Mouse (Mus musculus) adrenal gland, postnatal 25 days (tissue): ENCODE measurements around the gene Itpr1. TPM values are rescaled to one million over a fixed set of nuclear protein-coding genes. Genes with fewer than 3 reads are reported as not detected.
A peak's percentile ranks its signal among the peaks of the same experiment; 100 is the strongest.

Experiments
- DNase-seq: peaks from one replicate; pipeline ENCODE4 v3.0.0; 2021; ENCODE audit warnings: mixed read lengths
- total RNA-seq: library from RNA; stranded (reverse); gene quantifications from 2 replicates; pipeline ENCODE4 v1.2.3, GENCODE M21; 2021

Itpr1 gene
- total RNA-seq, 1 experiment from 2014 or later, result 168 TPM

DNA sequence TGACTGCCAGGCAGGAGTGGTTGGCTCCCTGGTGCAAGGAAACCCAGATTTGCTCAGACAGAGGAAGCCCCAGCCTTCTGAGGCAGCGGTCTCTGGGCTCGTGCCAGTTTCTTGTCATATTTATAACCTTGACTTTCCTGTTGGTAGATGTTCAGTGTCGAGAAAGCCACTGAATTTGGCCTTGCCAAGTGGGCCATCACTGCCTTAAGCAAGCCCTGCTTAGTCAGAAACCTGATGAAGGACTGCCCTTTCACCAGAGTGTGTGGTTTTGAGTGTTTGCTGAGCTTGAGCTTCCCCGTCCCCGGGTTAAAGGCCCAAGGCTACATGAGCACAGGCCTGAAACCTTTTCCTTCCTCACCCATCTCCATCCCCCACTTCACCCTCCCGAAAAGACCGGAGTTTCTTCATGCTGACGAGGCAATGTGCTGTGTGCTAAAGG is 263.9 kb downstream of the Itpr1 start:
- peak; percentile 87 for DNase-seq

DNA sequence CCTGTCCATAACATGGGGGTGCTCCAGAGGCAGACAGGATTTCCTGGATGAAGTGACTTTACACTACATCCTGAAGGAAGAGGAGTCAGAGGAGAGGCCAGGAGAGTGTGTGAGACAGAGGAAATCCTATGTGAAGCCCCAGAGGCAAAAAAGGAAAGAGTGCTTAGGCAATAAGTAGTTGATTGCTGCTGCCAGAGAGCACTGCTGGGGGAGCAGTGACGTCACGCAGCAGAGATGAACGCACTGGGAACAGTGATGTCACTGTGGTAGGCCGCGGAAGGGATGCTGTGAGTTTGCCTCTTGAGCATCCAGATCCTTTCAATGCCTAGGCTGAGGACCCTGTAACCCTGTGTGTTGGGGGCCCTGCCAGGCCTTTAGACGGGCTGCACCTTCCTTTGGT is 264.7 kb downstream of the Itpr1 start:
- DNase-seq, result no peak

DNA sequence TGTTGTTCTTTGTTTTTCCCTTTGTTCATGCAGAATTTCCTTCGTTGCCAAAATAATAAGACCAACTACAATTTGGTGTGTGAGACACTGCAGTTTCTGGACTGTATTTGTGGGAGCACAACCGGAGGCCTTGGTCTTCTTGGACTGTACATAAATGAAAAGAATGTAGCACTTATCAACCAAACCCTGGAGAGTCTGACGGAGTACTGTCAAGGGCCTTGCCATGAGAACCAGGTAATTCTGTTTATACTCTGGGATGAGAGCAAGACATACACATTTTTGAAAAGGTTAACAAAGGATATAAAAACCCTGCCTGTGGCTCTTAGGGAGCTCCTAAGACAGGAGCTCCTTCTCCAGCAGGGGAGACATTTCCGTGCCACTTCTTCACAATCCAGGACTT is 268.3 kb downstream of the Itpr1 start:
- DNase-seq, result no peak

DNA sequence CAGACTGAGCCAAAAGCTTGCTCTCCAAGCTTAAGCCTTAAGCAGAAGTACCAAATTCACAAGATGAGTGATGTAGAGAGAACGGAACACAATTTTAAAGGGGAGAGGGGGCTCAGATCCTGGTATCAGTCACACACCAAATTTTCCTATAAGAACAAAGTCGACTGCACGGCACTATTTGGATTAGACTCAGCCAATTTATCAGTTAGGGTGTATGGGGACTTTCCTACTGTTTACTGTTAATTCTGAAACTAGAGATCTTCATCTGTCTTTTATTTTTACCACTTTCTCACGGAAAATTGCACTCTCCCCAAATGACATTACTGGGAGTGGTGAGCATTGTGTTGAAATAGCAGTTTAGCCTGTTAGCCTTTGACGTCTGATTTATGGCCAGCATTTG is 269.6 kb downstream of the Itpr1 start:
- DNase-seq, result no peak

DNA sequence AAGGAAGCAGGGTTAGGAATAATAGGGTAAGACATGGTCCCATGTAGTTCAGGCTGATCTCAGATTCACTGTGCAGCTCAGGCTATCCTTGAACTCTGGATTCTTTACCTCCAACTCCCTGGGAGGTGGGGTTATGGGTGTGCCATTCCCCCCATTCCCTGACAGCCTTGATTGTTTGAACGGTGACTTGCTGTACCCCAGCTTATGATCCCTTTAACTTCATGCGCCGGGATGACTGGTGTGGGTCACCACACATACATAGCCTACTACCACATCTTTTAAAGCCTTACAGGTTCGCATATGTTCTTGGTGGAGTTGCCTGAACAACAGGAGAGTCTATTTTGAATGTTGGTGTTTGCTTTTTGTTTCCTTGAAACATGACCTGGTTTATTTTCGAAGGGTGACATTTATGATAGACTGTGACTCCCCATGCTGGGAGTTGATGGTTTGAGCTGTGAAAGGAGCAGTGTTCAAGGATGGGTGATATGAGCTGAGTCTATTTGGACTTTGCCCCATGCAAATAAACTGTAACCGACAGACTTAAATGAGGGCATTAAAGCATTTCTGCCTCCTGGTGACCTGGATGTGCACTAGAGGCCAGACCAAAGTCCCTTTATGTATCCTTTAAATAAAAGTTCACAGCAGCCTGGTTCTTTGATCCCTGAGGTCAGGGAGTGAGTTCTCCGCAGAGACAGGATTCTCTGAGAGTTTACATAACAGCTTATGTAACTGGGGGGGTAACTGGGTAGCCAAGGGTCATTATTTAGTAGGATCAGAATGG is 273.5 kb downstream of the Itpr1 start:
- DNase-seq, result no peak

DNA sequence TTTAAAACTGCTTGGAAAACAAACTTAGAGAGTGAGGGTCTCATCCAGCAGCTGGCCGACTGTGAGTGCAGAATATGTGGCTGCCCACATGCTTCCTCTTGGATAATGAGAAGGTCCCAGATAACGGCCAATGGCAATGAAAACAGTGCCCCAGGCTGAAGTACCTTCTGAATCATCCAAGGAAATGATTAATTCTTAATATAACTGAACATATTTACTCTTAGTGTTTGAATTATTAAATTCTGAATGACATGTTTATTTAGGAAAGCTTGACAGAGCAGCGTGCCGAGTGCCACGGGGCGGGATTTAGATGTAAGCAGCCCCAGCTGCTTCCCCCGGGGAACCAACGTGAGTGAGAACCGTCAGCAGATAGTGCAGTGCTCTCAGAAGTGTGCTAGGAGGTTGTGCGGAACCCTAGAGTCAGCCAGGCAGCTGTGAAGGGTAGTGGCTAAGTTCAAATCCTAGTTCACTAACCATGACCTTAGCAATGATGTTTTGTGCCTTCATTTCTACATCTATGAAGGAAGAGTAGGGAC is 274.5 kb downstream of the Itpr1 start:
- no peak for DNase-seq

DNA sequence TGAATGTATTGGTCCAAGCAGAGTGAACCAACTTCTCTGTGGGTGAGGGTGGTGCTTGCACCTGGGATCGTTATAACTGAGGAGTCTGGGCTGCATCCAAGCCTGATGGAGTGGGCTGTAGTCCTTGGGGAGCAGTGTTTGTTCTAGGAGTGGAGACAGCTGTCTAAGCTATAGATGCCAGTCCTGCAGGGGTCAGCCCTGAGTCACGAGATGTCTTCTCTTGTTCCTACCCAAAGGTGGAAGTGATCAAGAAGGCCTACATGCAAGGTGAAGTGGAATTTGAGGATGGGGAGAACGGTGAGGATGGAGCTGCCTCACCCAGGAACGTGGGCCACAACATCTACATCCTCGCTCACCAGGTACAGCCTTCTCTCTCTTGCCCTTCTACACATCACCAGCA is 275.4 kb downstream of the Itpr1 start:
- DNase-seq, result no peak

DNA sequence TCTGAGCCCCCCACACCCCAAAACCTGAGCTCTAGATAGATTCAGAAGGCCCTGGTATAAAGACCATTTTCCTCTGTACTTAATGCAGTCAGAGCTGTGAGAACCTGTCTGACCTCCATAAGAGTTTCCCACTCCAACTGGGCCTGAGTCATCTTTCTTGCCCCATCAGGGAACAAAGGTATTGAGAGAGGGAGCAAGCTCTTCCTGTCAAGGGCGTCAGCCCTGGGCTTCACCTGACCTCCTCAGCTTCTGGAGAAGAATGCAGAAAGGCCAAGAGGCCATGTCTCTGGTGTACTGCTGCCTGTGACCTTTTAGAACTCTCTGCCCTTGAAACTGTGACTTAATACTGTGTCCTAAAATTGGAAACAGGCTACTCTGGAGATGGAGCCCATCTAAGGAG is 279.1 kb downstream of the Itpr1 start:
- DNase-seq, result no peak

DNA sequence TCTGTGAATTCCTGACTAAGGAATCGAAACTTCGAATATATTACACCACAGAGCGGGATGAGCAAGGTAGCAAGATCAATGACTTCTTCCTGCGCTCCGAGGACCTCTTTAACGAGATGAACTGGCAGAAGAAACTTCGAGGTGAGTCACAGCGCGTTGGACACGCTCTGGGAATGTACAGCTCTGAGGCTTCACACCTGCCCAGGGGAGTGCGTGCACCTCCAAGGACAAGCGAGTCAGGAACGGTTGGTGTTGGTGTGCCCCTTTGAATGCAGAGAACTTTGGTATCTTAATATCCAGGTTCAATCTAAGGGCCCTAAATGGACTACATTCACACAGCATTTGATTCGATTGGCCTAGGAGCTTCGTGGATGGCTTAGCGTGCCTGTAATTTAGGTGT is 280.9 kb downstream of the Itpr1 start:
- DNase-seq, result no peak

DNA sequence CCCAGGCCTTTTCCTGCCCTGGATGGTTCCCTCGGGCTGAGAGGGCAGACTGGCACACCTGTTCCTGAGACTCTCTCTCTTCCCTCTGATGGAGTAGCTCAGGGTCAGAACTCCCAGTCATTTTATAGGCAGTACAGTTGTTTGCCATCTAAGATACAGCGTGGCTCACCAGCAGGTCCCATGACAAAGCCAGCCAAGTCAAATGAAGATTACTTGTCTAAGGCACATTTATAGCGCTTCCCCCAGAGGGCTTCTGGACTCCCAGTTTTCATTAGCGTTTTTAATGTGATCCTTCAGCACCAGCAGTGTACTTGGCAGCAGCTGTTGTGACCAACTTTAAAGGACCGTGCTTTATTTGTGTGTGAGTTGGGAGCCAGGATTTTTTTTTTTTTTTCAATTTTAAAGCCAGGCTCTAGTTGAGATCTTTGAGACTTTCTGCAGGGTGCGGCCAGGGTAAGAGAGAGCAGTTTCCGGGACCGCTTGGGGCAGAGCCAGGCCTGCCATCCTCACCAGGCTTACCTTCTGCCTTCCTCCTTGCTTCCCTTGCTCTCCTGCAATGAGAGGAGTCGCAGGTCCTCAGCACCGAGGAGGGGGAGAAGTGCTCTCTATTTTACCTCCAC is 281.4 kb downstream of the Itpr1 start:
- DNase-seq, result no peak

DNA sequence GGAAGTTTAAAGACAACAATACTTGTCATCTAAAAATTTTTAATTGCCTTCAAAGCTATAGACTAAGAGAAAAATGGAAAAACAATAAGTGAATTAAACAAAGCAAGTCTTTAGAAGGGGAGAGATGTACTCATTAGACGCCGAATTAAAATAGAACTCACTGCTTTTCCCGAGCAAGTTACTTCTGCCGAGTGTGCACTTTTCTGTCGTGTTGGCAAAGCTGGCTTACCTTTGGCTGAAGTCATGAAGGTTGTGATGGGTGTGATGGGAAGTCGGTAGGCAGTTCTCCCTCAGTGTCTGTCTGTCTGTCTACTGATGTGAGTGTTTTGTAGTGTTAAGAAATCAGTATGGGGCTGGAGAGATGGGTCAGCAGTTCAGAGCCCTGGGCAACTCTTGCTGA is 282.1 kb downstream of the Itpr1 start:
- no peak for DNase-seq

DNA sequence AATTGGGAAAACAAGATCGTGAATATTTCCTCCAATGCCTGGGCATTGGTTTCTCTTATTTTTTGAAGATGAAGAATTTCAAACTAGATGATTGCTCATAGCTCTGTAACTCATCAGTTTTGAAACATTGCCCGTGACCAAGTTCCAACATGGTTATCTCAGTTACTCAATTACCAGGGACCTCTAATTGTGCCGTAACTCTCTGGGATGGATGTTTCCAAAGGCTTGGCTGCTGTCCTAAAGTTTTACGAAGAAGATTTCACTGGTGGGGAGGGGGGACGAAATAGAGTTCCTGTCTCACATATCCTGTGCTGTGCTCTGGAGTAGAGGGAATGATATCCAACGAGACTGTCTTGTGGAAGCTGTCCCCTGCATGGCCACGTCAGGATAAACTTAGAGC is 285.2 kb downstream of the Itpr1 start:
- DNase-seq, result no peak

DNA sequence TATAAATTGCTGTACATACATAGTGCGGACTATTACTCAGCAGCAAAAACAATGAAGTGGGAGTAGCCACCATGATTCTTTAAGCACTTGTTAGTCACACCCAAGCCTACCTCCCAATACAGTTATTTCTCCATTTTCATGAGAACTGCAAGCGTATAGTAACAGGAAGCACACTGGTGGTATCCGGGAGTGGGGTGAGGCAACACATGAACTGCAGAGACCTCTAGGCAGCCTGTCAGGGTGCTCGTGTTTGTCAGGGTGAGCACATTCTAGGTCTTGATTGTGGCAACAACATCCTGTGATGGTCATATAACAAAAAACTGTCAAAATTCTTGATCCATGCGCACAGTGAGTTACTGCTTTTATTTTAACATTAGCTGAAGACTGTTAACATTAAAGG is 290.8 kb downstream of the Itpr1 start:
- DNase-seq, result no peak

DNA sequence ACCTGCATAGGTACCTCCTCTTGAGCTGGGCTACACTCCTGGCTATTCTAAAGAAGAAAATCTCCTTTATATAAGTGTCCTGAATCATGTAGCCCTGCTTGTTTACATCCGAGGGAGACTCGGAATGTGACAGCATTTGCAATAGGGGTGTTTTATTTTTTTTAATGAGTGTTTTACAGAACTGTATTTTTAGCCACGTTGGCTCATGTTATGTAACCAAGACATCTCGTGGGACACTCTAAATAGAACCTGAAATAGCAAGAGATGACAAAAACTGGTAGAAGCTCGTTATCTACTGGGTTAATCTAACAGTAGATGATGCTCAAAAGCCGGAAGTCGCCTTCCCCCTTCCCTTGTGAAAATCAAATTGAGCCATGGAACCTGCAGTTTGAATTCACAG is 291.8 kb downstream of the Itpr1 start:
- no peak for DNase-seq

DNA sequence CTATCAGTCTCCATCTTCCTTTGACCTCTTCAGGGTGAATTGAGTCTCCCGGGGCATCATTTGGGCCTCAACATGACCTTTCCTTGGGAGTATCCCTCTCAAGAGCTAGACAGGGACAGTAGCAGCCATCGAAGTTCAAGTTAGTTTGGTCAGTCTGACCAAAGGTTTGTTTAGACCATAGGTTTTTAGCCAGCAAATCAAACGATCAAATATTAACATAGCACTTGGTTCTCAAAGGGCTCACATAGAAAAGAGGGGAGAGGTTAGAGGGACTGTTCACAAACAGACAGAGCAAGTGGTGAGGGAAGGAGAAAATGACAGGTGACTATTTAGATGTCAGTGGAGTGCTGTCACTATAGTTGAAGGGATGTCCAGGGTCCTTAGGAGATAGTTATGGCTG is 293.3 kb downstream of the Itpr1 start:
- no peak for DNase-seq

DNA sequence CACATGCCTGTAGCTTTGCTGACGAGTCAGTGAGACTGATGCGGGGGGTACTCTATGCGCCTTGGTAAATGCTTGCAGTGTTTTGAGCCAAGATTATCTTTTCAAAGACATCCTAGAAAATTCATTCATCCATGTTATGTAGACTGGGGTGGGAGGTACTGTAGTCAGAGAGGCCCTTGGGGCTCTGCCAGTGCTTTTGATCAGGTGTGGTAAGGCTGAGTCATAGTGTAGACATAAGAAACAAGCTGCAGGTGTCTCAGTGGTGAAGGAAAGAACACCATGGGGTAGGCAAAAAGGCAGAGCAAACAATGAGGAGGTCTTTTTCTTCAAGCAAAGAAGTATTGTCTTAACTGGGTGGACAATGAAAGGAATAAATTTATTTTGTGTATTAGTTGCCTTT is 294.4 kb downstream of the Itpr1 start:
- DNase-seq, result no peak

DNA sequence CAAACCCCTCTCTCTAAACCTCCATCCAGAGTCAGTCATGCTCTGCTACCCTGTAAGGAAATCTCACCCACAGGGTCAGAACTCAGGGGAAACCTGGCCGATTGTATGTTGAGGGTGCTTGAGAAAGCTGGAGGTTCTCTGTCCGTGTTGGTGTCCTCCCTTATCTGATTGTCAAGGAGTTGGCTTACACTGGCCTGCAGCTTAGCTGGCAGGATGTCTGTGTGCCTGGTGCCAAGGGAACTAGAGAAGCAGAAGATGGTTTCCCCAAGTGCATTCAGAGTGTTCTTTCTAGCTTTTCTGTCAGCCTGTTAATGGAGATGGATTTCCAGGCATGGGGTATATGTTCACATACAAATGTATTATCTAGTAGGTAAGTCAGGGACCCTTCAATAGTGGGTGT is 296.4 kb downstream of the Itpr1 start:
- no peak for DNase-seq

DNA sequence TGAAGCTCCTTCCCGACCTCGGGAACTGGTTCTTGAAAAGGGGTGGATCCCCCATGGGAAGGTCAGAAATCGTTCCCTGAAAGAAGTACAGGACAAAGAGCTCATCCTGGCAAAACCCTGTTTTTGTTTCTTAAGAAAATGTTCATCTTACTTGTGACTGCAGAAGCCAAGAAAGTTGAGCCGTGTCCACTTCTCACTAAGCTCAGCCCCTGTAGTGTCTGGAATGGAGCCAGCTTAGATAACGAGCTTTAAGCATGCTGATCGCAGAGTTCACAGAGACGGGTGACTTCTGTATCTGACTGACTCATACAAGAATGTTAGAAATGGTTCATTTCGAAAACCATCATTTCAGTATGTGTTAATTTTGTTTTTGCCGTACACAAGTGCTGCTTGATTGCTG is 297.2 kb downstream of the Itpr1 start:
- no peak for DNase-seq

DNA sequence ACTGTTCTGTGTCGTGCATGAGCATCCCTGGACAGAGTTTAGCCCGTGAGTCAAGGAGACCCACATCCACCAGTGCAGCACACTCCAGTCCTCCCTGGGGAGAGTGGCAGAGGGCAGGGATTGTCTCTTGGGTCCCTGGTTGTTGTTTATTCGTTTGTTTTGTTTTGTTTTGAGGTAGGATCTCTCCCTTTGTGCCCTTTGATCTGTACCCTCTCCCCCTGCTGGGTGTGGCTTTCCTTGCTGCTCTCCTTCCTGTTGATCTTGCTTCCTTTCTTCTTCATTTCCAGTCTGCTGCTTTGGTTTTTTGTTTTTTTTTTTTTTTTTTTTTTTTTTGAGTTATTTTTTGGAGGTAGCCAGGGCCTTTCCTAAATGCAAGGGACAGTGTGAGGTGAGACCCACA is 299.2 kb downstream of the Itpr1 start:
- no peak for DNase-seq

DNA sequence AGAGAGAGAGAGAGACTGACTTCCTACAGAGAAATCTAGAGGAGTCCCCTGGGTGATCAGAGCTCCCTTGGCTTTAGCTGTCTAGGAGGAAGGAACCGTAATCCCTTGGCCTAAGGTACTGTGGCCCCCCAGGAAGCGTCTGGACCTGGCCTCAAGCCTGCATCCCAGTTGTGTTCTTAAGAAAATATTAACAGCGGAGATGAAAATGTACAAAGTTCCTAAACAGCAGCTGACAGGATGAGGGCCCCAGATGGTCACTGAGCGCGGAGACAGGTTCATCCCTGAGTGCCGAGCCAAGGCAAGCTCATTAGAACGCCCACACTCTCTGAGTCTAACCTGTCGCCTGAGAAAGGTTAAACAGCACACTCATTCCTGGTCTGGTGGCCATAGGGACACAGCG is 300.1 kb downstream of the Itpr1 start:
- no peak for DNase-seq

DNA sequence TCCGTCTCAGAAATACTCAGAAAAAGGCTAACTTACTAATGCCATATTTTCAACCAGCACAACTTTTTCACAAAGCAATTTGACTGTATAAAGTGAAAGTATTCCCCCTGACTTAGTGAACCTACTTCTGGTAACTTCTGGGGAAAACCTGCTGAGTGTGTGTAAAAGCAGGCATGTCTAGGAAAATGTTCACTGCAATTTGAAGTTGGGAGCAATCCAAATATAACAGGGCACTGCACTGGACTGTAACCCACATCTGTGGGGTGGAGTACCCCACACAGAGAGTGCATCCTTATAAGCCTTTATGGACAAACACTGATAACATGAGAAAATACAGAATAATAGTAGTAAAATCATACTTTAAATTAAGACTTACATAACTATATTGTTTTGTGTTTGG is 303.4 kb downstream of the Itpr1 start:
- no peak for DNase-seq

DNA sequence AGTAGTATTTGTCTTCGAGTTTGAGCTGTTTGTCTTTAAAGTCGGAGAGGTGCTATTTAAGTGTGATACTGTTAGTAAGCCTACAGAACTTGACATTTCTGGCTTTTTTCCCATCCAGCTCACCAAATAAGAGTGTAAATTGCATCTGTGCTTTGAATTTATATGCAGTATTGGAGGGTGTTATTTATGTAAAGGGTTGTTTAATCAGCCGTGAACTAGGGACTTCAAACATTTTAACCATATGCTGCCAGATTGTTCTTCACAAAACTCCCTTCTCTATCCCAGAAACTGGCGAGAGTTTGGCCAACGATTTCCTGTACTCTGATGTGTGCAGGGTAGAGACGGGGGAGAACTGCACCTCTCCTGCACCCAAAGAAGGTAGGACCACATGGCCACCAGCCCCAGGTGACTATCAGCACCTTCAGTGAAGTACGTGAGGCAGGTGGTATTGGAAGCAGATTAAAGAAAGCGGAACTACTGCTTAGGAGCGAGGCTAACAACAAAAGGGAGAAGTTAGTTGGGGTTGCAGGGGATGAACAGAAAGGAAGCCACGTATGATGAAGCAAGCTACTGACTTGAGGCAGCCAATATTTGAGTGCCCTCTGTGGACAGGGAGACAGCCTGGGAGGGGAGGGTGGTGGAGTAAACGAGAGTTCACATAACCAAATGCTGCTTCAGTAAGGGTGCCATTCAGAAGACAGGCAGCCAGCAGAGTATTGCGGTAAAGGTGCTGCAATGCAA is 304.5 kb downstream of the Itpr1 start:
- DNase-seq, result no peak

DNA sequence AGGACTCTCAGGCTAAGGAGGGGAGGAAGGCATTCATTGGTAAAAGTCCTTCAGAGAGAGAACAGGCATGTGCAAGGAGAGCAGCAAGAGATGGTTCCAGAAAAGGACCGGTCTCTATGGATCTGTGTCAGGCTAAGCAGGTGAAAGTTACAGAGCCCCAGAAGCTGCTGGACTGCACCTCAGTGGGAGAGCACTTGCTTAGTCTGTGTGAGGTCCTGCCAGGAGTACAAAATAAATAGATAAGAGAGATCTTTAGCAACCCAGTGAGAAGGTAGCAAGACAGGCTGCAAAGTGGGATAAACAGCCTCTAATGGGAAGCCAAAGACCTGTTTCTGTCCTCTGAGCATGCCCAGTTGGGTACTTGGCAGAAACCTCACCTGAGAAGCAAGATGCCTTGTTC is 305.1 kb downstream of the Itpr1 start:
- DNase-seq, result no peak
